Mouse (Mus musculus) lung, adult 18-20 months (tissue): ENCODE measurements around the gene Kmt5c.
"Not testable (repeated sequence)": the region's sequence is repeated elsewhere in the genome, so short reads cannot be mapped to it uniquely, and the experiment has no call there.

Experiments used
- DNase-seq, 2 experiments: peaks; one replicate each; pipeline ENCODE4 v3.0.0; 2022; ENCODE audit warnings: mixed read lengths in 2 of 2

Kmt5c gene

GRCm38 (mm10) chr7:4792278-4793212 is 52.6 kb downstream of the Kmt5c start, which contains the start of gene Rpl28:
Gene Rpl28 (plus strand): TSS chr7:4792874.
- DNase-seq, result peak; percentile 96 to 98

- not testable (repeated sequence) for DNase-seq
These were observed 53.3 kb downstream of the Kmt5c start for GRCm38 (mm10) chr7:4793248-4793647.

DNA sequence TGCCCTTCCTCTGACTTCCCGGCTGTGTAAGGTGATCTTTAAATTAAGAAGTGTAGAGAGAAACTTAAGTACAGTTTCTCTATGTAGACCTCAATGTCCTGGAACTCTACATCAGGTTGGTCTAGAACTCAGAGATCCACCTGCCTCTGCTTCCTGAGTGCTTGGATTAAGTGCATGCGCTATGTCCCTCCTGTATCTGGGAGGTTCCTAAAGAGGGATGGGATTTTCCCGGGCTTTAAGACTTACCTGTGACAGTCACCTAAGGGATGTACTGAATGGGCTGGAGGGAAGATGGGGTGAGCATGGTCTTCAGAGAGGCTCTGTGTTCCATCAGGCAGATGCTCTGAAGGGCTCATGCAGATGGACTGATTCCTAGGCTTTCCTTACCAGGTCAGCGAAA is 53.8 kb downstream of the Kmt5c start:
- no peak for DNase-seq

DNA sequence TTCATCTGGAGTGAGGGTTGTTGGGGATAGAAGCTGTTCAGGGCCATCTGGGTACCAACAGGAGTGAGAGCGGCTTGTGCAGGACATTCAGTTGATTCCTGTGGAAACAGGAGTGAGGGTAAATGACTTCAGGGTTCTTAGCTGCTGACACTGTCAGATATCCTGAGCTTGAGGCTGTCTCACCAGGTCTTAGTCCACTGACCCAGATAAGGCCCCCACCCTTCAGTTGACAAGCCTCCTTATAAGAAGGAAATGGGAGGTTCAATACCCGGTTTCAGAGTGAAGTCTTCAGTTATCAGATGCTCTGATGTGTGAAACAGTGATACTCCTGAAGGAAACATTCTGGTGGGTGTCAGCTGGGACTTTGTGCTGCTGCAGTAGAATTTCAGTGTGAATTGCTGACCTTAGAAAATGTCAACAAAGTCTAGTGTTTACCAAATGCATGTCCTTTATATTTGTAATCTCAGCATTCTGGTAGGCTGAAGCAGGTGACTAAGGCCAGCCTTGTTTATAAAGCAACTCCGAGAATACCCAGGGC is 54.8 kb downstream of the Kmt5c start:
- no peak for DNase-seq

- DNase-seq, result no peak
These were observed 56.0 kb downstream of the Kmt5c start for GRCm38 (mm10) chr7:4795767-4796433.
